ENCODE assay signal across 9 mouse cellular contexts in genomic region chrX:140506436-140507180, GRCm38 (mm10). TPM values are rescaled to one million over a fixed set of nuclear protein-coding genes. Genes with fewer than 3 reads are reported as not detected.
DNase-seq lines count a peak whose midpoint lies in the region; TF ChIP-seq lines count a peak whose summit lies in the region.
"Had no signal": no experiment of that assay in that cellular context is flagged by ENCODE, and none has a peak within 500 bp of the region (broad histone marks: within the 10 kb centered on the region; RNA-seq: fewer than 3 reads in every experiment).

No protein-coding gene starts in this region.

- WGBS in kidney, adult 2 months, result 65% methylated on average over 6 of the region's 6 CpGs
- WGBS in bone marrow, adult 2 months, result 25% methylated on average over 6 of the region's 6 CpGs

- peak overlapping the region; percentile 12; the same call in 1 of the 2 replicates for H3K27ac ChIP-seq in kidney, adult 2 months (ENCODE audit: insufficient read depth, low read depth, low read length)
- H3K27ac ChIP-seq in bone marrow, adult 2 months (ENCODE audit: control insufficient read depth, insufficient read depth, low read depth, low read length, poor library complexity), result peak overlapping the region; percentile 89
- H3K27ac ChIP-seq: kidney, postnatal 0 days had no signal

- H3K27me3 ChIP-seq in kidney, adult 2 months (replicated peaks; ENCODE audit: control insufficient read depth, insufficient read depth, low read length), result no peaks in the 10 kb centered on the region
- H3K27me3 ChIP-seq: megakaryocyte, embryonic 14.5 days had no signal

- TF ChIP-seq CTCF in kidney, adult 2 months (conservative IDR thresholded peaks at IDR 0.05; ENCODE audit: insufficient read depth, insufficient read length, low read depth, low read length), result no peak
- TF ChIP-seq CTCF in bone marrow, adult 2 months (IDR thresholded peaks at IDR 0.05; ENCODE audit: control insufficient read depth, insufficient read depth, low read length), result no peak

- H3K4me3 ChIP-seq in kidney, adult 2 months (ENCODE audit: insufficient read depth, low read depth, low read length), result no peak overlapping the region
- no peak overlapping the region for H3K4me3 ChIP-seq in bone marrow, adult 2 months (replicated peaks; ENCODE audit: control insufficient read depth, low read depth, low read length)

- TF ChIP-seq POLR2A in kidney, adult 2 months (IDR thresholded peaks at IDR 0.05; ENCODE audit: low read depth, low read length), result no peak
- TF ChIP-seq POLR2A in bone marrow, adult 2 months (IDR thresholded peaks at IDR 0.05; ENCODE audit: borderline replicate concordance, control insufficient read depth, low read depth, low read length), result no peak

- no peak for DNase-seq in kidney, adult 2 months
- DNase-seq in kidney, postnatal 10 days, result no peak
- peak; percentile 40 for DNase-seq in CD4-positive helper T cell, adult 2 months (ENCODE audit: low read depth, low spot score)
- peak; percentile 43 for DNase-seq in naive thymus-derived CD4-positive, alpha-beta T cell, adult 2 months (ENCODE audit: low read depth)
- DNase-seq in ovary, adult 18-20 months (ENCODE audit: low spot score), result no peak
- no peak for DNase-seq in left cerebral cortex, postnatal 4 days

- H3K4me1 ChIP-seq in kidney, adult 2 months (ENCODE audit: control insufficient read depth, insufficient read depth, low read length), result peaks cover 27% of the 10 kb centered on the region; the same call in 1 of the 2 replicates
- H3K4me1 ChIP-seq in bone marrow, adult 2 months (ENCODE audit: control insufficient read depth, insufficient read depth, low read length), result peaks cover 4% of the 10 kb centered on the region; the same call in 1 of the 2 replicates

- no peaks in the 10 kb centered on the region for H3K36me3 ChIP-seq in kidney, adult 2 months (ENCODE audit: control insufficient read depth, insufficient read depth, low read length)

- intact Hi-C loops in left cerebral cortex, postnatal 4 days (cut with DNase I), result no loop called here

RNA-seq across cellular contexts. Expression of gene Prps1, which starts 50.2 kb away (rescaled TPM):
- 12.1 and 16.5 TPM in 2 replicates for polyA plus RNA-seq in kidney, adult 2 months (2012; rRNA removed)
- 22.9 and 24.5 TPM in 2 replicates for polyA plus RNA-seq in bone marrow, adult 2 months (2011; ENCODE audit: insufficient read depth, insufficient read length, low replicate concordance, missing spikeins)
- total RNA-seq in left cerebral cortex, postnatal 4 days (2021), result 10 to 100 TPM; 64.9 to 68.6 TPM

Comparison
In these comparisons a context has a peak if more than half of its experiments do, and no peak if none do; other contexts are left out.
1. DNase-seq: peak in CD4-positive helper T cell, adult 2 months (single experiment) and naive thymus-derived CD4-positive, alpha-beta T cell, adult 2 months (single experiment); none in kidney, adult 2 months (single experiment), kidney, postnatal 10 days (single experiment), ovary, adult 18-20 months (single experiment) and left cerebral cortex, postnatal 4 days (single experiment).